Mouse (Mus musculus) hindbrain, embryonic 11.5 days (tissue): ENCODE data around the gene Abca9. TPM values are rescaled to one million over a fixed set of nuclear protein-coding genes. Genes with fewer than 3 reads are reported as not detected.

ENCODE experiments used
- ATAC-seq: fragments of 200-750 bp; cut with Nextera tagmentation; 2 replicates; pipeline ENCODE4 v1.8.0; 2017; ENCODE audit warnings: mild to moderate bottlenecking, moderate TSS enrichment, moderate library complexity; ENCODE audit not compliant: low FRiP score
- DNase-seq: peaks from one replicate; pipeline ENCODE4 v3.0.0-alpha.2; 2015; ENCODE audit warnings: low spot score
- H3K27ac ChIP-seq: fragments of 300-500 bp; sonication (generic); 2 replicates; pipeline ENCODE4 v1.5.1; 2014; ENCODE audit warnings: mild to moderate bottlenecking, low read depth, low read length
- H3K27me3 ChIP-seq: fragments of 300-500 bp; sonication (generic); 2 replicates; pipeline ENCODE4 v1.6.1; 2014; ENCODE audit warnings: mild to moderate bottlenecking, low read length, moderate library complexity, mixed read lengths; ENCODE audit not compliant: control insufficient read depth, insufficient read depth
- H3K36me3 ChIP-seq: fragments of 300-500 bp; sonication (generic); 2 replicates; pipeline ENCODE4 v1.6.1; 2014; ENCODE audit warnings: mild to moderate bottlenecking, low read length, moderate library complexity, mixed read lengths; ENCODE audit not compliant: control insufficient read depth, insufficient read depth
- H3K4me1 ChIP-seq: fragments of 300-500 bp; sonication (generic); replicated peaks from 2 replicates; pipeline ENCODE4 v1.6.1; 2014; ENCODE audit warnings: low read length, mixed read lengths; ENCODE audit not compliant: control insufficient read depth, insufficient read depth
- H3K4me2 ChIP-seq: fragments of 300-500 bp; sonication (generic); replicated peaks from 2 replicates; pipeline ENCODE4 v1.6.1; 2014; ENCODE audit warnings: mild to moderate bottlenecking, low read depth, low read length
- H3K4me3 ChIP-seq: fragments of 300-500 bp; sonication (generic); 2 replicates; pipeline ENCODE4 v1.5.1; 2014; ENCODE audit warnings: low read depth, low read length
- H3K9ac ChIP-seq: fragments of 300-500 bp; sonication (generic); 2 replicates; pipeline ENCODE4 v1.6.1; 2014; ENCODE audit warnings: low read depth, low read length
- H3K9me3 ChIP-seq: fragments of 300-500 bp; sonication (generic); 2 replicates; pipeline ENCODE4 v1.6.1; 2016; ENCODE audit warnings: low read length; ENCODE audit not compliant: control insufficient read depth
- WGBS: fragments of 180-500 bp; shearing (Covaris S2); extraction: QIAGEN DNeasy Blood & Tissue Kit; methylation state at CpG from one replicate; pipeline ENCODE4 v1.1.7; 2014; 5-methylcytosine and 5-hydroxymethylcytosine counted together
- polyA plus RNA-seq: library from polyadenylated mRNA; unstranded; fragments of >200 nt; fragmentation: Nextera tagmentation; extraction: Ambion mirVana; gene quantifications from 2 replicates; pipeline ENCODE4 v1.2.1, GENCODE M21; 2014

The Abca9 gene
- polyA plus RNA-seq, 1 experiment from 2014 or later = 5.1 TPM

GRCm38 (mm10) chr11:110095858-110096257, 72.1 kb downstream of the Abca9 start, which contains the start of gene Abca8a:
TSS of gene Abca8a (minus strand) at chr11:110095978.
- no peak within 1 kb of the TSS for H3K9ac ChIP-seq
- no peaks in the 10 kb centered on the region for H3K36me3 ChIP-seq
- DNase-seq = no peak
- no peak within 1 kb of the TSS for H3K27ac ChIP-seq
- no peaks in the 10 kb centered on the region for H3K27me3 ChIP-seq
- H3K4me2 ChIP-seq = no peak within 1 kb of the TSS
- no peaks in the 10 kb centered on the region for H3K4me1 ChIP-seq
- no peak within 1 kb of the TSS for H3K4me3 ChIP-seq
- no peak for ATAC-seq
- H3K9me3 ChIP-seq = no peaks in the 10 kb centered on the region
- 86% methylated on average over 5 of the region's 5 CpGs for WGBS

GRCm38 (mm10) chr11:110094846-110095380, 73.1 kb downstream of the Abca9 start:
- Histone ChIP-seq H3K9me3 (no peaks in the 10 kb centered on the region), H3K4me3 (no peak overlapping the region), H3K4me2 (no peak overlapping the region), H3K4me1 (no peaks in the 10 kb centered on the region), H3K9ac (no peak overlapping the region), H3K36me3 (no peaks in the 10 kb centered on the region), H3K27me3 (no peaks in the 10 kb centered on the region), H3K27ac (no peak overlapping the region)
- 78% methylated on average over 7 of the region's 7 CpGs for WGBS
- no peak for ATAC-seq
- DNase-seq = no peak

- H3K4me1 ChIP-seq = no peaks in the 10 kb centered on the region
- no peaks in the 10 kb centered on the region for H3K36me3 ChIP-seq
- WGBS = 81% methylated on average over 3 of the region's 3 CpGs
- ATAC-seq = no peak
- H3K4me3 ChIP-seq = no peak overlapping the region
- no peaks in the 10 kb centered on the region for H3K9me3 ChIP-seq
- no peak overlapping the region for H3K27ac ChIP-seq
- H3K4me2 ChIP-seq = no peak overlapping the region
- no peaks in the 10 kb centered on the region for H3K27me3 ChIP-seq
- DNase-seq = no peak
- no peak overlapping the region for H3K9ac ChIP-seq
Observed at GRCm38 (mm10) chr11:110094236-110094635, 73.8 kb downstream of the Abca9 start.

GRCm38 (mm10) chr11:110091328-110091727, 76.7 kb downstream of the Abca9 start:
- Histone ChIP-seq H3K4me1 (no peaks in the 10 kb centered on the region), H3K36me3 (no peaks in the 10 kb centered on the region), H3K27me3 (no peaks in the 10 kb centered on the region), H3K4me3 (no peak overlapping the region), H3K9ac (no peak overlapping the region), H3K9me3 (no peaks in the 10 kb centered on the region), H3K4me2 (no peak overlapping the region), H3K27ac (no peak overlapping the region)
- ATAC-seq (no peak), DNase-seq (no peak)
- 74% methylated on average over 2 of the region's 2 CpGs for WGBS

- Histone ChIP-seq H3K27me3 (no peaks in the 10 kb centered on the region), H3K4me2 (no peak overlapping the region), H3K9ac (no peak overlapping the region), H3K9me3 (no peaks in the 10 kb centered on the region), H3K36me3 (no peaks in the 10 kb centered on the region), H3K4me3 (no peak overlapping the region), H3K4me1 (no peaks in the 10 kb centered on the region), H3K27ac (no peak overlapping the region)
- DNase-seq (no peak), ATAC-seq (no peak)
- WGBS = 73% methylated on average over 3 of the region's 3 CpGs
Observed at GRCm38 (mm10) chr11:110072158-110072557, 95.8 kb downstream of the Abca9 start.

GRCm38 (mm10) chr11:110061032-110061431, 107.0 kb downstream of the Abca9 start:
- DNase-seq (no peak), ATAC-seq (no peak)
- Histone ChIP-seq H3K4me3 (no peak overlapping the region), H3K4me1 (no peaks in the 10 kb centered on the region), H3K4me2 (no peak overlapping the region), H3K9me3 (no peaks in the 10 kb centered on the region), H3K27ac (no peak overlapping the region), H3K36me3 (no peaks in the 10 kb centered on the region), H3K27me3 (no peaks in the 10 kb centered on the region), H3K9ac (no peak overlapping the region)
- WGBS = 74% methylated on average over 4 of the region's 4 CpGs

GRCm38 (mm10) chr11:110060127-110060526, 107.9 kb downstream of the Abca9 start:
- Histone ChIP-seq H3K9me3 (no peaks in the 10 kb centered on the region), H3K4me3 (no peak overlapping the region), H3K27me3 (no peaks in the 10 kb centered on the region), H3K4me2 (no peak overlapping the region), H3K4me1 (no peaks in the 10 kb centered on the region), H3K27ac (no peak overlapping the region), H3K36me3 (no peaks in the 10 kb centered on the region), H3K9ac (no peak overlapping the region)
- WGBS = 73% methylated on average over 2 of the region's 2 CpGs
- DNase-seq (no peak), ATAC-seq (no peak)

- no peak overlapping the region for H3K9ac ChIP-seq
- H3K4me2 ChIP-seq = no peak overlapping the region
- WGBS = 68% methylated on average over 3 of the region's 3 CpGs
- no peaks in the 10 kb centered on the region for H3K9me3 ChIP-seq
- no peak overlapping the region for H3K27ac ChIP-seq
- DNase-seq = no peak
- no peaks in the 10 kb centered on the region for H3K27me3 ChIP-seq
- no peak overlapping the region for H3K4me3 ChIP-seq
- H3K4me1 ChIP-seq = no peaks in the 10 kb centered on the region
- ATAC-seq = no peak
- H3K36me3 ChIP-seq = no peaks in the 10 kb centered on the region
Observed at GRCm38 (mm10) chr11:110053681-110054080, 114.3 kb downstream of the Abca9 start.
